Mouse (Mus musculus) kidney, postnatal 0 days (tissue): ENCODE measurements around the gene Gm5767. TPM values are rescaled to one million over a fixed set of nuclear protein-coding genes. Genes with fewer than 3 reads are reported as not detected.

Experiments used
- ATAC-seq: fragments of 200-750 bp; cut with Nextera tagmentation; replicated peaks from 2 replicates; pipeline ENCODE4 v1.8.0; 2017; ENCODE audit warnings: low read depth, moderate number of reproducible peaks, moderate TSS enrichment, moderate library complexity; ENCODE audit not compliant: low FRiP score
- DNase-seq: peaks from one replicate; pipeline ENCODE4 v3.0.0-alpha.2; 2016; ENCODE audit warnings: low spot score
- H3K27ac ChIP-seq: fragments of 300-500 bp; sonication (generic); 2 replicates; pipeline ENCODE4 v1.5.1; 2014; ENCODE audit warnings: mild to moderate bottlenecking
- H3K27me3 ChIP-seq: fragments of 300-500 bp; sonication (generic); 2 replicates; pipeline ENCODE4 v1.6.1; 2014; ENCODE audit warnings: low read length, mixed read lengths; ENCODE audit not compliant: insufficient read depth
- H3K36me3 ChIP-seq: fragments of 300-500 bp; sonication (generic); 2 replicates; pipeline ENCODE4 v1.6.1; 2014; ENCODE audit warnings: low read length, mixed read lengths; ENCODE audit not compliant: insufficient read depth
- H3K4me1 ChIP-seq: fragments of 300-500 bp; sonication (generic); replicated peaks from 2 replicates; pipeline ENCODE4 v1.6.1; 2014; ENCODE audit warnings: antibody characterized with exemption, low read length, mixed read lengths; ENCODE audit not compliant: insufficient read depth
- H3K4me2 ChIP-seq: fragments of 300-500 bp; sonication (generic); 2 replicates; pipeline ENCODE4 v1.6.1; 2014; ENCODE audit warnings: mild to moderate bottlenecking, low read length, moderate library complexity, mixed read lengths
- H3K4me3 ChIP-seq: fragments of 300-500 bp; sonication (generic); replicated peaks from 2 replicates; pipeline ENCODE4 v1.5.1; 2014; ENCODE audit warnings: low read depth, low read length
- H3K9ac ChIP-seq: fragments of 300-500 bp; sonication (generic); 2 replicates; pipeline ENCODE4 v1.6.1; 2014; ENCODE audit warnings: low read depth, low read length
- H3K9me3 ChIP-seq: fragments of 300-500 bp; sonication (generic); replicated peaks from 2 replicates; pipeline ENCODE4 v1.6.1; 2016; ENCODE audit warnings: low read length, inconsistent platforms, mixed read lengths
- CTCF ChIP-seq: IDR thresholded peaks from 2 replicates; pipeline ENCODE4 v1.5.1; 2016; ENCODE audit warnings: antibody characterized with exemption, low read depth, mild to moderate bottlenecking, moderate library complexity
- WGBS: fragments of 180-500 bp; shearing (Covaris S2); extraction: QIAGEN DNeasy Blood & Tissue Kit; methylation state at CpG from one replicate; pipeline ENCODE4 v1.1.7; 2014; 5-methylcytosine and 5-hydroxymethylcytosine counted together
- polyA plus RNA-seq: library from polyadenylated mRNA; unstranded; fragments of >200 nt; fragmentation: Nextera tagmentation; extraction: Ambion mirVana; gene quantifications from 2 replicates; pipeline ENCODE4 v1.2.1, GENCODE M21; 2015

The Gm5767 gene
- polyA plus RNA-seq: not detected in 2 replicates

- no peak for DNase-seq
- Histone ChIP-seq H3K4me2 (no peak within 1 kb of the TSS), H3K27ac (no peak within 1 kb of the TSS), H3K27me3 (no peaks in the 10 kb centered on the region), H3K4me1 (no peaks in the 10 kb centered on the region), H3K9me3 (no peaks in the 10 kb centered on the region), H3K36me3 (no peaks in the 10 kb centered on the region), H3K4me3 (no peak within 1 kb of the TSS), H3K9ac (no peak within 1 kb of the TSS)
- ATAC-seq: no peak
- 89% methylated on average over 5 of the region's 5 CpGs for WGBS
- no peak for TF ChIP-seq CTCF
Measured at GRCm38 (mm10) chr16:8680470-8680869, at the start of gene Gm5767. Gene Gm5767, plus strand, starts transcription at chr16:8680770.

- Histone ChIP-seq H3K27ac (no peak overlapping the region), H3K4me1 (peaks cover 4% of the 10 kb centered on the region; the same call in 1 of the 2 replicates), H3K36me3 (0 out of 2 replicates have a peak, but pooled peaks cover 4% of the 10 kb centered on the region), H3K9ac (no peak overlapping the region), H3K27me3 (no peaks in the 10 kb centered on the region), H3K4me3 (no peak overlapping the region), H3K9me3 (no peaks in the 10 kb centered on the region), H3K4me2 (no peak overlapping the region)
- TF ChIP-seq CTCF: no peak
- ATAC-seq: no peak
- DNase-seq: no peak
- whole genome bisulfite sequencing: 84% methylated on average over 5 of the region's 5 CpGs
Measured at GRCm38 (mm10) chr16:8631428-8631827, 49.1 kb upstream of the Gm5767 start.

DNA sequence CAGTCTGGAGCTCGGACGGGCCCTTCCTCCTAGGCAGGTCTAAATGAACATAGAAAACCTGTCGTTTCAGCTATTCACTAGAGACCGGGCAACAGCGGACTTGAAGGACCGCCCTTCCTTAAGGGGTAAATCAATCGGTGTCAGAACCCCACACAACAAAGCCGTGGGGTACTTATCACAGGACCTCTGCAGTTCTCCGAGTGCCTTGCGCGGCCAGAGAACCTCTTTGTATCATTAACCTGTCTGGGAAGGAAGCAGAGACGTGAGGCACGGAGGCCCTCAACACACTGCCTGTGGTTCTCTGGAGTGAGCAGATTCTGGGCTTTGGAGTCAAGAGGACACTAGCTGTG is 43.7 kb upstream of the Gm5767 start:
- H3K4me1 ChIP-seq: peaks cover 14% of the 10 kb centered on the region
- under 1% methylated on average over 13 of the region's 13 CpGs for WGBS
- no peak for TF ChIP-seq CTCF
- no peak for DNase-seq
- H3K27me3 ChIP-seq: no peaks in the 10 kb centered on the region
- H3K4me3 ChIP-seq: peak overlapping the region; percentile 85
- H3K9ac ChIP-seq: peak overlapping the region; percentile 90
- H3K4me2 ChIP-seq: peak overlapping the region; percentile 88
- ATAC-seq: peak; percentile 26
- H3K27ac ChIP-seq: peak overlapping the region; percentile 89
- H3K9me3 ChIP-seq: no peaks in the 10 kb centered on the region
- H3K36me3 ChIP-seq: 0 out of 2 replicates have a peak, but pooled peaks cover 7% of the 10 kb centered on the region

DNA sequence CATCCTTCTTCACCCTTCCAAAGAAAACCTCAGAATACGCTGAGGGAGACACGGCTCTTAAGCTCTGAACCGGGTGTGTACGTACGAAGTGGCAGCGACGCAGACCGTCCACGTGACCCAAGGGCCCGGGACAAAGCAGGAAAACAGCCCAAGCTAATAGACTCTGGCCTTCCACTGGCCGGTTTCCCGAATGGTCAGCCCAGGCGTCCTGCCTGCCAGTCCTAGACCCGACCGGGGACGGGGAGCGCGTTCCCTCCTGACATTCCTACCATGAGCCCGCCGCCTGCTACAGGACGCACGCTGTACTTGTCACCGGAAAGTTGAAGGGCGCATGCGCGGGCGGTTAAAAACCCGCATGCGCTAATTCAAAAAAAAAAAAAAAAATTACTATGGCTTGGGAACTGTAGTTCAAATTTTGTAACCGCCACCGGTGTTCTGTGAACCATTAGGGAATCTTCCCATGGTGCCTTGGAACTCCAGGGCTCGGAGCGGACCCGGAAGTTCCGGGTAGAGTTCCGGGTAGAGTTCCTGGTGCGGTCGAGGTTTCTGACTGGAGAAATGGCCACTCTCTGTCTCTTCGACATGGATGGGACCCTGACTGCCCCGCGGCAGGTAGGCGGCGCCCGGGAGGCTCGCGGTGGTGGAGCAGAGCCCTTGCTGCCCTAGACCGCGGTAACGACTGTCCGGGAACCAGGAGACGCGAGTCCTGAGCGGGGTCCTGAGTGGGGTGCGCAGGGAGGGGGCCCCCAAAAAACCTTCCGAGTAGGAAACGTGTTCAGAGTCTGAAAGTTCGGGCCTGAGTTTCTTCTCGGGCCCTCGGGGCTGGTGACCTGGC is 43.1 kb upstream of the Gm5767 start, which contains the start of the genes Pmm2 and Tmem186:
Pmm2 (plus strand) TSS at position 458 of the 835 bp plus-strand sequence.
Tmem186 (minus strand) TSS at position 496 of the 835 bp plus-strand sequence.
- Histone ChIP-seq H3K4me1 (peaks cover 14% of the 10 kb centered on the region), H3K36me3 (0 out of 2 replicates have a peak, but pooled peaks cover 8% of the 10 kb centered on the region), H3K9ac (peak within 1 kb of the TSS; percentile 90), H3K27ac (peak within 1 kb of the TSS; percentile 89), H3K27me3 (no peaks in the 10 kb centered on the region), H3K4me2 (peak within 1 kb of the TSS; percentile 88), H3K4me3 (peak within 1 kb of the TSS; percentile 85), H3K9me3 (no peaks in the 10 kb centered on the region)
- TF ChIP-seq CTCF: peak; percentile 44; the same call in 1 of the 2 replicates
- WGBS: under 1% methylated on average over 59 of the region's 59 CpGs
- peak; percentile 90 for ATAC-seq
- DNase-seq: peak; percentile 96

DNA sequence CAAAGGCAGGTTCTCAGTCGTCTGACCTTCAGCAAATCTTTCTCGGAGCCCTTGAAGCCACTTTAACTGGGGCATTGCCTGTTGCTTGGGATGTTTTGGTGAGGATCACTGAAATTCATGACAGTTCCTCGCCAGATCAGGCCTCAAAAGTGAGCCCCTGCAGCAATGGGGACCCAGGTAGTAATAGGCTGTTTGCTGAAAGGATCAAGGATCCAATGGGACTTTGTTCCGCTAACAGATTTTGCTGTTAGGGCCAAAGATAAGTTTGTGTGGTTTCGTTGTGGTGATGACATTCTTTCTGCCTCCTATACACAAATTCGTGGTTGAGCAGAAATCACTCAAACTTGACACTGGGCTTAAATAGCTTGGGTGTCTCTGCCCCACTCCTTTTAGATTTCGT is 42.4 kb upstream of the Gm5767 start:
- Histone ChIP-seq H3K4me1 (peaks cover 14% of the 10 kb centered on the region), H3K36me3 (0 out of 2 replicates have a peak, but pooled peaks cover 13% of the 10 kb centered on the region), H3K4me2 (peak overlapping the region; percentile 88), H3K4me3 (peak overlapping the region; percentile 85), H3K9me3 (no peaks in the 10 kb centered on the region), H3K9ac (peak overlapping the region; percentile 90), H3K27me3 (no peaks in the 10 kb centered on the region), H3K27ac (peak overlapping the region; percentile 89)
- WGBS: 38% methylated on average over 7 of the region's 7 CpGs
- TF ChIP-seq CTCF: no peak
- DNase-seq: no peak
- no peak for ATAC-seq

GRCm38 (mm10) chr16:8639466-8640191 is 40.9 kb upstream of the Gm5767 start:
- H3K4me2 ChIP-seq: no peak overlapping the region
- no peak for ATAC-seq

More at GRCm38 (mm10) chr16:8639466-8640191, 40.9 kb upstream of the Gm5767 start:
- WGBS: 77% methylated on average over 11 of the region's 11 CpGs
- peaks cover 18% of the 10 kb centered on the region for H3K36me3 ChIP-seq
- TF ChIP-seq CTCF: no peak
- DNase-seq: no peak
- H3K27me3 ChIP-seq: no peaks in the 10 kb centered on the region
- H3K4me1 ChIP-seq: peaks cover 14% of the 10 kb centered on the region
- H3K27ac ChIP-seq: no peak overlapping the region
- H3K9me3 ChIP-seq: no peaks in the 10 kb centered on the region
- no peak overlapping the region for H3K4me3 ChIP-seq
- no peak overlapping the region for H3K9ac ChIP-seq
